Mouse (Mus musculus): ENCODE data around the gene Brd2.
"Not testable (repeated sequence)": the region's sequence is repeated elsewhere in the genome, so short reads cannot be mapped to it uniquely, and the experiment has no call there.

Gene Brd2
- long read RNA-seq, experiment 1, full-length matches to known transcripts: 4 of 43 reads
- long read RNA-seq, experiment 1, partial matches to known transcripts: 25 of 43 reads
- long read RNA-seq, experiment 1, other reads (novel, unspliced or antisense): 14 of 43 reads
- long read RNA-seq, experiment 2, partial matches to known transcripts: 20 of 30 reads
- long read RNA-seq, experiment 2, other reads (novel, unspliced or antisense): 10 of 30 reads

DNA sequence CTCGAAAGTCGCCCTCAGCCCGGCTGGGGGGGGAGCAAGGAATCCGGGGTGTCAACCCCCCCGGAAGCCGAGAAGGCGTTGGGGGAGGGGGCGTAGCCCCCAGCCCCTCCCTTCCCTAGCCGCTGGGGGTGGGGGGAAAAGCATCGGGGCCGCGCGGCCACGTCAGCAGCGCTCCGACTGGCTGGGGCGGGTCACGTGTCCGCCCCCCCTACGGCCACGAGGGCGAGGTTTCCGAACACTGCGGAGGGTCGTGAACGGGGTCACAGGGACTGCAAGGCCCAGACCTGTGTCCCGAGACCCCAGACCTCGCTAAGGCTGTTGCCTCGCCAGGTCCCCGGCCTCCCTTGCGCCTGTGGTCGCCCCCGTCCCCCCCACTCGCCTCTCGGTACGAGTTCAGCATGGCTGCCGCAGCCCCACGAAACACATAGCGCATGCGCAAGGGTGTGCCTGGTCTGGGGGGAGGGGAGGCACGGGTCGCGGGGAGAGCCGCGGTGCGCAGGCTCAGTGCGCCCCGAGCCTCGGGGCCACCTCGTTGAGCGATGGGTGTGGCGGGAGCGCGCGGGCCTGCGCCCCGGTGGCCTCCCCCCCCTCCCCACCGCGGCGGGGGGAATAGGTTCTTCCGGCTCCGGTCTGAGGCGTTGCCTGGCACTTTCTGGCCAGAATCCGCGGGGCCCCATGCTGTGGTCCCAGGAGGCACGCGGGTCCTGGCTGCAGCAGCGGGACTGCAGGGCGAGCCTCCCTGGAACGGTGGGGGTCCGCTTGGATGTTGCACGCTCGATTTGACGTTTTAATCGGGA, at the start of gene Brd2:
Gene Brd2 (minus strand): TSS at position 447 of the 797 bp plus-strand sequence.
- intact Hi-C loops (cut with DNase I): no loop called here

GRCm38 (mm10) chr17:34170877-34171498, 48.6 kb upstream of the Brd2 start:
- intact Hi-C loops (cut with DNase I): loop anchor here (1.0 to 5.0 kb wide), 4 partner anchors 28 to 64 kb away; no protein-coding TSS in a partner anchor

DNA sequence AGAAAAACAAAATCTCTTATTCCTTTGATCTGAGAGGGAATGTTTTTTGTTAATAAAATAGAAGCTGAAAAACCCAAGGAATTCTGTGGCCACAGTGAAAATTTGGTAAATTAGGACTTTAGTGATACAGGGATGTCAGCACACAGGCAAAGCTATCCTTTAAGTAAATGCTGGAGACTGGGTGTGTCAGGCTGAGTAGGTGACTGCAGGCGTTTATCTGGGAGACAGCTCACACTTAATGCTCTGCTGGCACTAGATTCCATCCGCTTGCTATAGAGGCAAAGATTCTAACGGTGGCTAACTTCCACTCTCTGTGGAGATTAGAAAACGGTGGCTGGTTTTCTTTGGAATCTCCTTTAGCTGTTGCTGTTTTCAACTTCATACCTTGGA, 48.0 kb upstream of the Brd2 start:
- intact Hi-C loops (cut with DNase I): loop anchor here (1.0 to 5.0 kb wide), 4 partner anchors 28 to 65 kb away; no protein-coding TSS in a partner anchor

GRCm38 (mm10) chr17:34169279-34169678, 46.8 kb upstream of the Brd2 start:
- intact Hi-C loops (cut with DNase I): loop anchor here (2.0 kb wide), 1 partner anchor 92 kb away; no protein-coding TSS in a partner anchor

- intact Hi-C loops (cut with DNase I): no loop called here
Observed at GRCm38 (mm10) chr17:34165033-34165730, 42.7 kb upstream of the Brd2 start.

DNA sequence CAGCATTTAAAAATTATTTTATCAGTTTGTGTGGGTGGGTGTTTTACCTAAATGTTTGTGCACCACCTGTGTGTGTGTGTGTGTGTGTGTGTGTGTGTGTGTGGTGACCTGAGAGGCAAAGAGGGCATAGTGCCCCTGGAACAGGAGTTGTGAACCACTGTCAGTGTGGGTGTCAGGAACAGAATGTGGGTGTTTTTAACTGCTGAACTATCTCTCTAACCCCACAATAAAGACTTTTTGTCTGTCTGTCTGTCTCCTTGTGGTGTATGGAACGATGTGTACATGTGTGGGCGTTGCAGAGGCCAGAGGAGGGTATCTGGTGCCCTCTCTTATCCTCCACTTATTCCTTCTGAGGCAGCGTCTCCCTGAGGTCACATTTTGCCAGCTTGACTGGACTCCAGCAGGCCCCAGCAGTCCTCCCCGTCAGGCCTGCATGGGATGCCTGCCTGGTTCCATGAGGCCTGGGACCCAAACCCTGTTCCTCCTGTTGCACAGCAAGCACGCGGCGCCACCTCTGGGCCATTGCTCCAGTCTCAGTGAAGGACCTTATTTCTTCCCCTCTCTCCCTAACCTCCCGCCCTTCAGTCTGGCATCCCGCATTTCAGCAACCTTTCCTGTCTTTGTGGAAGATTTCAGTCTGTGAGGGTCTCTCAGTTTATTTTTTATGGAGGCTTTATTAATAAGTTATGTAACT, 41.9 kb upstream of the Brd2 start:
- intact Hi-C loops (cut with DNase I): no loop called here

- intact Hi-C loops (cut with DNase I): no loop called here
Observed at GRCm38 (mm10) chr17:34155534-34155933, 33.1 kb upstream of the Brd2 start.

DNA sequence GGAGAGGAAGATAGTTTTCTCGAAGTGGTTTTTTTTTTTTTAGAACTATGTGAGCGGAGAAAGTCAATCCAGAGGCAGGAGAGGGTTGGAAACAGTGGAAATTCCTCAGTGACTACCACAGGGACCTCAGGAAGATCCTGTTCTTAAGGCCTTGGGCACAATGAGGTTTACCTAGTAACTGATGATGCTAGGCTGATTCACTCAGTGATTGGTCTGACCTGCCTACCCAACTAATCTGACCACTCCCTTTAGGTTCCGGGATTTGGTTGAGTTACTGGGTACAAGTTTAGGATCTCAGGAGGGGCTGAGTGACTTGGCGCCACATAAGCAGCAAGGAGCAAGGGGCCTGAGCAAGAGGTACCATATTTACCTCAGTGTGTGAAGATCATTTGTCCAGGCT, 30.5 kb upstream of the Brd2 start, which contains the start of gene H2-DMb1:
Gene H2-DMb1 (plus strand): TSS at position 150 of the 400 bp plus-strand sequence.
- intact Hi-C loops (cut with DNase I): no loop called here

GRCm38 (mm10) chr17:34144960-34145371, 22.5 kb upstream of the Brd2 start:
- intact Hi-C loops (cut with DNase I): no loop called here

GRCm38 (mm10) chr17:34144221-34144620, 21.8 kb upstream of the Brd2 start:
- intact Hi-C loops (cut with DNase I): not testable (repeated sequence)

GRCm38 (mm10) chr17:34143461-34143860, 21.0 kb upstream of the Brd2 start:
- intact Hi-C loops (cut with DNase I): no loop called here

DNA sequence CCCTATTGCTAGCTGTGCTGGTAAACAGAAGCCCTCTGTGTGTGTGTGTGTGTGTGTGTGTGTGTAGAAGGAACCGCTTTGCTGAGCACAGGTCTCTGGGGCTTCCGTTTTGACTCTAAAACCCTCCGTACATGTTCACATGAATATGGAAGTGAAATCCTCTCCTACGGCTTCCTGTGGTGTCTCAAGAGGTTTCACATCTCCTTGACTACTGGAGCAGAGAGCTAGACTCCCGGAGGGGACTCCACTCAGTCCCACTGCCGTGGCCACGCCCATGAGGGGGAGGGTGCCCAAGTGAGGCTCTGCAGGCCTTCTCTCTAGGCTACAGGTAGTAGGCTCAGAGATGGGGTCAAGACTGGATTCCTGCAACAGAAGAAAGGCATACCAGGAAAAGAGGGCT, 20.6 kb upstream of the Brd2 start, which contains the start of gene H2-DMb2:
Gene H2-DMb2 (plus strand): TSS at position 275 of the 400 bp plus-strand sequence.
- intact Hi-C loops (cut with DNase I): no loop called here

GRCm38 (mm10) chr17:34142456-34143010, 20.1 kb upstream of the Brd2 start:
- intact Hi-C loops (cut with DNase I): no loop called here

- intact Hi-C loops (cut with DNase I): no loop called here
Observed at GRCm38 (mm10) chr17:34141448-34141847, 19.0 kb upstream of the Brd2 start.

- intact Hi-C loops (cut with DNase I): no loop called here
Observed at GRCm38 (mm10) chr17:34140240-34140639, 17.8 kb upstream of the Brd2 start.

DNA sequence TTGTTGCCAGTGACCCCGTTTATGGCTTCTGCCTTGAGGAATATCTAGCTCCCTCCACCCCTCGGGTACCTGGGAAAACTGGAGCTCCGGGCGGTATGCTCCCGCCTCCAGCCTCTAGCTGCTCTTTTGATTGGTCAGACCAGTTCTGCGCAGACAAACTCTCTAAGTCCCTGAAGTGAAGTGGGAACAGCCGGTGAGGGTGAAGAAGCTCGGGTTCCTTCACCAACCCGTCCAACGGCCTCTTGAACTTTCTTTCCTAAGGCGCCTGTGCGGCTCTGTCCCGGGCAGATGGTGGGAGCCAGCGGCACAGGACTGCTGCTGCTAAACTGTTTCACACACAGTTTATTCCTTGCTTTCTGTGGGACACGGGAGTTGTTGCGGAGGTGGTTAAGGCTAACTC, 17.0 kb upstream of the Brd2 start:
- intact Hi-C loops (cut with DNase I): loop anchor here (5.0 kb wide), 1 partner anchor 62 kb away; no protein-coding TSS in a partner anchor

DNA sequence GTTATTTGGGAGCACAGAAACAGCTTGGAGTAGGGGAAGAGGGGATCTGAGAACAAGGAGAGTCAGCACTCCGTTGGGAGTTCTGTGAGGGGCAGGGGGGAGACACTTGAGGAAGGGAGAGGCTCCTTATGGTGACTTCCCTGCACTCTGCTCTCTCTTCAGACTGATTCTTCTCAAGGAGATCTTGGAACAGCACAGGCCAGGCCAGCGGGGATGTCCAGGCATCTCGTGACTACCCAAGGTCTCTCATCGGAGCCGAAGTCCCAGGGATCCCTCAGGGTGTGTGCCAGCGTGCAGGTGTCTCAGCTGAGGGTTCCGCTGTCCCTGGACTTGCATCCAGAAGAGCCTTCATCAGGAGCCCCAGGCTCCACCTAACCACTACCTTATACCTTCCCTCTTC, 16.2 kb upstream of the Brd2 start:
- intact Hi-C loops (cut with DNase I): loop anchor here (5.0 kb wide), 1 partner anchor 61 kb away; no protein-coding TSS in a partner anchor

DNA sequence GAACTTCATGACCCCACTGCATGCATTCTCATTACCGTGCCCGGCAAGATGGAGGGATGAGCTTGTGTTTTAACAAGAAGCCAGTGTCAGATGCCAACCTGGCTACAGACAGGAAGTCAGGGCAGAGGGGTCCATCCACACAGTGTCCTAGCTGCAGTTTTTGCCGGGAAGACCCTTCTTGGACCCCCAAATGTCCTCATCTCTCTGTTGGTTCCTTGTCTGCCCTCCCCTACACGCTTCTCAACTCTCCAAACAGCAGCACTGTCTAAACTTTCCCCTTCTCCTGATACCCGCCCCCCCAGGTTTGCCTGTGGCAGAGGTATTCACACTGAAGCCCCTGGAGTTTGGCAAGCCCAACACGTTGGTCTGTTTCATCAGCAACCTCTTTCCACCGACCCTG, 15.2 kb upstream of the Brd2 start:
- intact Hi-C loops (cut with DNase I): loop anchor here (5.0 kb wide), 1 partner anchor 60 kb away; no protein-coding TSS in a partner anchor

- intact Hi-C loops (cut with DNase I): loop anchor here (2.0 to 5.0 kb wide), 2 partner anchors 35 to 58 kb away; no protein-coding TSS in a partner anchor
Observed at GRCm38 (mm10) chr17:34135297-34136224, 13.1 kb upstream of the Brd2 start.
